Mouse (Mus musculus) thymus, postnatal 4 days (tissue): ENCODE measurements around the gene Klf13.
A peak's percentile ranks its signal among the peaks of the same experiment; 100 is the strongest.

ENCODE experiments used
- DNase-seq: peaks from one replicate; pipeline ENCODE4 v3.0.0; 2021

Klf13 gene

GRCm38 (mm10) chr7:63903635-63904380 lies 34.9 kb downstream of the Klf13 start:
- DNase-seq = no peak

- no peak for DNase-seq
Observed at GRCm38 (mm10) chr7:63902604-63903210, 36.0 kb downstream of the Klf13 start.

GRCm38 (mm10) chr7:63901942-63902341 lies 36.8 kb downstream of the Klf13 start:
- DNase-seq = peak; percentile 50

- DNase-seq = peak; percentile 94
Observed at GRCm38 (mm10) chr7:63901346-63901745, 37.4 kb downstream of the Klf13 start.

- DNase-seq = no peak
Observed at GRCm38 (mm10) chr7:63900411-63900810, 38.3 kb downstream of the Klf13 start.

- peak; percentile 54 for DNase-seq
Observed at GRCm38 (mm10) chr7:63899925-63900324, 38.8 kb downstream of the Klf13 start.

GRCm38 (mm10) chr7:63898201-63898600 lies 40.5 kb downstream of the Klf13 start:
- no peak for DNase-seq

GRCm38 (mm10) chr7:63897655-63898054 lies 41.1 kb downstream of the Klf13 start:
- DNase-seq = no peak

GRCm38 (mm10) chr7:63896968-63897468 lies 41.7 kb downstream of the Klf13 start:
- DNase-seq = peak; percentile 85

- peak; percentile 49 for DNase-seq
Observed at GRCm38 (mm10) chr7:63896276-63896967, 42.3 kb downstream of the Klf13 start.

GRCm38 (mm10) chr7:63895223-63895622 lies 43.5 kb downstream of the Klf13 start:
- no peak for DNase-seq

GRCm38 (mm10) chr7:63894662-63895061 lies 44.1 kb downstream of the Klf13 start:
- DNase-seq = no peak

- no peak for DNase-seq
Observed at GRCm38 (mm10) chr7:63893729-63894128, 45.0 kb downstream of the Klf13 start.

- no peak for DNase-seq
Observed at GRCm38 (mm10) chr7:63893201-63893600, 45.5 kb downstream of the Klf13 start.

GRCm38 (mm10) chr7:63891488-63892075 lies 47.1 kb downstream of the Klf13 start:
- no peak for DNase-seq

GRCm38 (mm10) chr7:63889116-63889975 lies 49.4 kb downstream of the Klf13 start:
- no peak for DNase-seq

- no peak for DNase-seq
Observed at GRCm38 (mm10) chr7:63888674-63889073, 50.0 kb downstream of the Klf13 start.

- no peak for DNase-seq
Observed at GRCm38 (mm10) chr7:63887602-63888123, 51.1 kb downstream of the Klf13 start.

GRCm38 (mm10) chr7:63887034-63887551 lies 51.6 kb downstream of the Klf13 start:
- DNase-seq = no peak

GRCm38 (mm10) chr7:63885025-63885424 lies 53.7 kb downstream of the Klf13 start:
- no peak for DNase-seq

- DNase-seq = no peak
Observed at GRCm38 (mm10) chr7:63882739-63883138, 56.0 kb downstream of the Klf13 start.

GRCm38 (mm10) chr7:63879583-63879982 lies 59.1 kb downstream of the Klf13 start:
- no peak for DNase-seq
